Mouse (Mus musculus): Measurements from ENCODE around the gene Btg3. TPM values are rescaled to one million over a fixed set of nuclear protein-coding genes. Genes with fewer than 3 reads are reported as not detected.
A peak's percentile ranks its signal among the peaks of the same experiment; 100 is the strongest.

Gene Btg3
- polyA plus RNA-seq, 1 experiment from 2014 or later: 14.7 TPM

DNA sequence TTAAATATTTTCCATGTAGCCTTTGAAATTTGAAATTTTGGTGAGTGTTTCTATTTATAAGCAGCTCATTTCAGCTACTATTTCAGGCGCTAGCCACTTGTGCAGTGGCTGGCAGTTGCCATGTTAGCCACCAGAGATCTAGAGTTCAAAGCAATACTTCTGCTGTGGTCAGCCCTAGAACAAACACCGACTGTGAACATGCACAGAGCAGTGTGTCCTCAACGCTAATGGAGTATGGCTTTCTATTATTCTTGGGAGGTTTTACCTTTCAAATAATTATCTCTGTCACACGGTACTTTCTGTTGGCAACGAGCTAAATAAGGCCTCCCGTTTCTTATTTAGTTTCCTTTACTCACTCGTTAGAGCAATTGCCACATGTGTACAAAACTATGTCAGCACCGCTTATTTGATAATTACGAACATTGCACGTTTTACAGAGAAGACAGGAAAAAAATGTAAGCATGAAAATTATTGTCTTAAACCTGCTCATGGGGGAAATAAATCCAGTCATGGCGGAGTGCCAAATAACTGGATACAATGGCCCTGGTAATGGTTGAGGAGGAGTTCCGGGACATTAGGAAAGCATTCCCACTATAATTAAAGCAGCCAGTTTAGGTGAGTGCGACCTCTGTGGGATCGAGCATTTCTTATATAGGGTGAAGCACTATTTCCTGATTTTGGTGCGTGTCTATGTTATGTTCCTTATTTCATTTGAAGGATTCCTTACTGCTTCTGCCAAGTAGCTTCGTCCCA, 63.7 kb downstream of the Btg3 start:
- Histone ChIP-seq H3K4me1 (ENCODE audit: control insufficient read depth, insufficient read depth, low read length) (peaks cover 21% of the 10 kb centered on the region), H3K9ac (ENCODE audit: low read depth, low read length) (no peak overlapping the region; the same call in 1 of the 2 replicates), H3K36me3 (ENCODE audit: control insufficient read depth, insufficient read depth, low read length) (no peaks in the 10 kb centered on the region), H3K27ac (ENCODE audit: low read length) (peak overlapping the region; percentile 6; the same call in 1 of the 2 replicates), H3K4me3 (ENCODE audit: low read depth, low read length) (no peak overlapping the region), H3K9me3 (replicated peaks; ENCODE audit: control insufficient read depth, low read length, poor library complexity, severe bottlenecking) (no peaks in the 10 kb centered on the region), H3K27me3 (ENCODE audit: control insufficient read depth, insufficient read depth, low read depth, low read length) (no peaks in the 10 kb centered on the region), H3K4me2 (ENCODE audit: low read length) (peak overlapping the region; percentile 39)
- no peak for ATAC-seq
- WGBS: 34% methylated on average over 16 of the region's 16 CpGs

DNA sequence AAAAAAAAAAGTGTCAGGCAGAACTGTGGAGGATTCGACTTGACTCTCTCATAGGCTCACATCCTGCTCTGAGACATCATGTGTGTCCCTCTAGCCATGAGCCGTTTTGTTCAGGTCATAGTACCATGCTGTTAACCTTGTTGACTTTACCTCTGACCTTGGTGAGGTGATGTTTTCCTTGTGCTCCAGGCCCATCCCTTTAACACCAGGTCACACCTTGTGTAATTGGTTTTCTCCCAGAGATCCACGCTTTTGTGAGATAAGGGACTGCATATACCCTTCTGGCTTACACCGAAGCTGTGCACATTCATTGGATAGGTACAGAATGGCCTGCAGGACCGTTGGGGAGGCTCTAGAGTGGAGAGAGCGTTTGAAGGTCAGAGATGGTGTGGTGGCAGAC, 67.7 kb downstream of the Btg3 start:
- no peak overlapping the region for H3K9ac ChIP-seq (ENCODE audit: low read depth, low read length)
- H3K4me2 ChIP-seq (ENCODE audit: low read length): no peak overlapping the region
- no peak overlapping the region for H3K27ac ChIP-seq (ENCODE audit: low read length)
- WGBS: 91% methylated on average over 6 of the region's 6 CpGs
- peaks cover 23% of the 10 kb centered on the region for H3K4me1 ChIP-seq (ENCODE audit: control insufficient read depth, insufficient read depth, low read length)
- no peaks in the 10 kb centered on the region for H3K27me3 ChIP-seq (ENCODE audit: control insufficient read depth, insufficient read depth, low read depth, low read length)
- H3K4me3 ChIP-seq (ENCODE audit: low read depth, low read length): no peak overlapping the region
- H3K36me3 ChIP-seq (ENCODE audit: control insufficient read depth, insufficient read depth, low read length): no peaks in the 10 kb centered on the region
- ATAC-seq: no peak
- no peaks in the 10 kb centered on the region for H3K9me3 ChIP-seq (replicated peaks; ENCODE audit: control insufficient read depth, low read length, poor library complexity, severe bottlenecking)

DNA sequence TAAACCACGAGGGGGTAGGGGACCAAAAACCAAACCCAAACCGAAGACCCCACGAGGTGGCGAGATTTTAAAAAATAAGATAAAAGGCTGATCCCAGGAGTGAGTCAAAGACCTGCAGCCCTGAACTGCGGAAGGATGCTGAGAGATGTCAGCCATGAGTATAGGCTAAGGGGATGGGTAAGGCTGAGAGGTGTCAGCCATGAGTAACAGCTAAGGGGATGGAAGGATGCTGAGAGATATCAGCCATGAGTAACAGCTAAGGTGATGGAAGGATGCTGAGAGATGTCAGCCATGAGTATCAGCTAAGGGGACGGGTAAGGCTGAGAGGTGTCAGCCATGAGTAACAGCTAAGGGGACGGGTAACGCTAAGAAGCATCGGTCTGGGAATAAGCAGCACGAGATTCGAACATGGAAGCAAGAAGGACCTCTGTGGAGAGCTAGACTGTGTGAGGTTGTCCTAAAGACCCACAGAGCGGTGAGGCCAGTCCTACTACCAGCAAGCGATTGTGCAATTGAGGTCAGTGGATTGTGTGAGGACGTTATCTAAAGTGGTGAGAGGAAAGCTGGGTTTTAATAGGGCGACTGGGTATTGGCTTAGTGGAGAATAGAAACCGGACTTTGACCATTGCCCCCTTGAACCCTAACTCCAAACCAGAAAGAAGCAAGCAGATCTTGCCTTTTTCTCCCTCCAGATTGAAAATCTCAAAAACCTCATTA, 69.4 kb downstream of the Btg3 start:
- Histone ChIP-seq H3K4me2 (ENCODE audit: low read length) (no peak overlapping the region), H3K9ac (ENCODE audit: low read depth, low read length) (no peak overlapping the region), H3K27me3 (ENCODE audit: control insufficient read depth, insufficient read depth, low read depth, low read length) (no peaks in the 10 kb centered on the region), H3K4me1 (ENCODE audit: control insufficient read depth, insufficient read depth, low read length) (peaks cover 21% of the 10 kb centered on the region), H3K4me3 (ENCODE audit: low read depth, low read length) (no peak overlapping the region), H3K9me3 (replicated peaks; ENCODE audit: control insufficient read depth, low read length, poor library complexity, severe bottlenecking) (no peaks in the 10 kb centered on the region), H3K36me3 (ENCODE audit: control insufficient read depth, insufficient read depth, low read length) (no peaks in the 10 kb centered on the region), H3K27ac (ENCODE audit: low read length) (no peak overlapping the region)
- 96% methylated on average over 16 of the region's 16 CpGs for WGBS
- no peak for ATAC-seq

DNA sequence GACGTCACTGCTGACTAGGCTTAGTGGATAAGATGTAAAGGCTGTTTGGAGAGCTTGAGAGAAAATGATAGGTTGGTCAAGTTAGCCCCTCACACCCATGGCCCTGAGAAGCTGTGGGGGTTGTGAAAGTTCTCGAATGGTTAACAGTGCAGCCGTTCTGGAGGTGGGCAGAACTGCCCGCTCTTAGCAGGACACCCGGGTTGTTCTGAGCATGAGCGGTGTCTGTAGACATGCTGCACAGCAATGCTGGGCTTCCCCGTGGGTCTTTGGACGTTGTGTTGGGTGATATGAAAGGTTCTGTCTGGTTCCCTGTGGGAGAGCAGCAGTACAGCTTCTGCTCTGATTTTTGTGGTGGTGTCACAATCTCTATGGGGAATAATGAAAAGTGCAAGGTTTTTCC, 70.4 kb downstream of the Btg3 start:
- H3K9me3 ChIP-seq (replicated peaks; ENCODE audit: control insufficient read depth, low read length, poor library complexity, severe bottlenecking): no peaks in the 10 kb centered on the region
- no peaks in the 10 kb centered on the region for H3K36me3 ChIP-seq (ENCODE audit: control insufficient read depth, insufficient read depth, low read length)
- H3K27me3 ChIP-seq (ENCODE audit: control insufficient read depth, insufficient read depth, low read depth, low read length): no peaks in the 10 kb centered on the region
- ATAC-seq: no peak
- peaks cover 21% of the 10 kb centered on the region for H3K4me1 ChIP-seq (ENCODE audit: control insufficient read depth, insufficient read depth, low read length)
- H3K9ac ChIP-seq (ENCODE audit: low read depth, low read length): no peak overlapping the region
- no peak overlapping the region for H3K4me2 ChIP-seq (ENCODE audit: low read length)
- WGBS: 88% methylated on average over 8 of the region's 8 CpGs
- H3K27ac ChIP-seq (ENCODE audit: low read length): no peak overlapping the region
- H3K4me3 ChIP-seq (ENCODE audit: low read depth, low read length): no peak overlapping the region

DNA sequence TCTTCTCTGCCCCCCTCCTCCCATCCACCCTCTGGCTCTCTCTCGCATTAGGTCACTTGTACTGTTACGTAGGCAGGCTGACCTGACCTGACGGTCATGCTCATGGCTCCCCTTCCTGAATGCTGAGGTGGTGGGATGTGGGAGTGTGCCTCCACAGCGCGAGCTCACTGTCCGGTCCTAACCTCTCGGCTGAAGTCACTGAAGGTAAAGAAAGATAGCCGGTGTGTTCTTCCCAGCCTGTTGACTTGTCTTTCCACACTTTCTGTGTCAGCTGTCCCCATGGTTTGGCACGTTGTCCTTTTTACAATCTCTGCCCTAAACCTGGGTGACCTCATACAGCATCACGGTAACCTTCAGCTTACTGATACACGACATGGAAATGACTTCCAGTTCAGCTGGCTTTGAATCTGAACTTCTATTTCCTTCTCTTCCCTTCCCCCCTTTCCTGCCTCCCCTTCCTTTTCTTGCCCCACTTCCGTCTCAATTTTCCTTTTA, 71.3 kb downstream of the Btg3 start:
- peaks cover 22% of the 10 kb centered on the region for H3K4me1 ChIP-seq (ENCODE audit: control insufficient read depth, insufficient read depth, low read length)
- no peaks in the 10 kb centered on the region for H3K36me3 ChIP-seq (ENCODE audit: control insufficient read depth, insufficient read depth, low read length)
- H3K9ac ChIP-seq (ENCODE audit: low read depth, low read length): no peak overlapping the region
- H3K27ac ChIP-seq (ENCODE audit: low read length): no peak overlapping the region
- 87% methylated on average over 12 of the region's 12 CpGs for WGBS
- ATAC-seq: no peak
- H3K9me3 ChIP-seq (replicated peaks; ENCODE audit: control insufficient read depth, low read length, poor library complexity, severe bottlenecking): no peaks in the 10 kb centered on the region
- no peaks in the 10 kb centered on the region for H3K27me3 ChIP-seq (ENCODE audit: control insufficient read depth, insufficient read depth, low read depth, low read length)
- H3K4me2 ChIP-seq (ENCODE audit: low read length): peak overlapping the region; percentile 5; the same call in 1 of the 2 replicates
- no peak overlapping the region for H3K4me3 ChIP-seq (ENCODE audit: low read depth, low read length)

DNA sequence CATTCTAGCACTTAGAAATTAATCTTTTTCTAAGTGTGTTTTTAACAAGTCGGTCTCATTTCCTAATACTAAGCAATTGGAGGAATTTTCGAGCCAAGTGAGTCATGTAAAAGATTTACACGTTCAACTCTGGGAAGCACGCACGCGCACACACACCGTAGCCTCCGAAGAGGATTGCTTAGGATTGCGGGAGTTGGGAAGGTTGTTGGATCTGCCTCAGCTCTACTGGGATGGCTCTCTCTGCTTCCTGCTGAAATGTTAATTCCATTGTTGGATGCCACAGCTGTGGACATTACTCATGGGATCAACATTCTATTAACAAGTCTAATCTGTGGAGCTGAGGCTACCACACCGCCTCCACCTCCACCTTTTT, 74.3 kb downstream of the Btg3 start:
- H3K9me3 ChIP-seq (replicated peaks; ENCODE audit: control insufficient read depth, low read length, poor library complexity, severe bottlenecking): no peaks in the 10 kb centered on the region
- H3K9ac ChIP-seq (ENCODE audit: low read depth, low read length): peak overlapping the region; percentile 94
- no peaks in the 10 kb centered on the region for H3K36me3 ChIP-seq (ENCODE audit: control insufficient read depth, insufficient read depth, low read length)
- H3K27me3 ChIP-seq (ENCODE audit: control insufficient read depth, insufficient read depth, low read depth, low read length): no peaks in the 10 kb centered on the region
- H3K4me1 ChIP-seq (ENCODE audit: control insufficient read depth, insufficient read depth, low read length): peaks cover 23% of the 10 kb centered on the region
- no peak for ATAC-seq
- H3K27ac ChIP-seq (ENCODE audit: low read length): peak overlapping the region; percentile 97
- peak overlapping the region; percentile 91 for H3K4me3 ChIP-seq (ENCODE audit: low read depth, low read length)
- 1% methylated on average over 10 of the region's 10 CpGs for WGBS
- H3K4me2 ChIP-seq (ENCODE audit: low read length): peak overlapping the region; percentile 71

DNA sequence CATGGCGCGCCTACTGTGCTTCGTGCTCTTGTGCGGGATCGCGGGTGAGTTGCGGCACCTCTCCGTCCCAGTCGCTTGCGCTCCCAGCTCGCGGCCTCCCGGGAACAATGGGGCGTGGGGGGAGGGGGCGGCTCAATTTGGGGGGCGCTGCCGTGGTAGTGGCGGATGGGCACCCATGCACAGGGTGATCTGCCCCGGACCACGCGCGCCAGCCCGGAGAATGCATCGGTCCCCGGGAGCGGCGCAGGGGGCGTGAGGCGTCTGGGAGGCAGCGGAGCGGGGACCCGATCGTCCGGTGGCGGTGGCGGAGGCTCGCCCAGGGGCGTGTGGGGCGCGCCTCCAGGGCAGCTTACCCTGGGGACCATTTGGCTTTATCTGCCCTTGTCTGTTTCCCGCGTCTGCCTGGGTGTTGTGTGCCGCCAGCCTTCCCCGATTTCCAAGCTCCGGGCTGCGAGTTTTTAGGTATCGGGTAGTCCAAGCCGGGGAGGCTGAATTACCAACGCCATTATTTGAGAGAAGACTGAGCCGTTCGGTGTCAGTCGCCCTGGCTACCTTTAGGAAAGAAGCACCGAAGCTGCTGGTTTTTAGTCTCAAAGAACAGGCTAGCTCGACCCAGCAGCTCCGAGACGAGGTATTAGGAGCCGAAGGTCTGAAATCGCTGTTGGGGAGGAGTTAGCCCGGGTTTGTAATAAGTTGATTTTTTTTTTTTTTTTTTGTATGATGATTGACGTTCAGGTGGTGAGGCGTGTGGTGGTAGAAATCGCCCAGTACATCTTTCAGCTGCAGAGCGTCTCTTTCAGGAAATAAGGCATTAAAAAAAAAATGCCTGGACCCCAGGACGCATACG, 74.9 kb downstream of the Btg3 start:
- no peaks in the 10 kb centered on the region for H3K36me3 ChIP-seq (ENCODE audit: control insufficient read depth, insufficient read depth, low read length)
- H3K27me3 ChIP-seq (ENCODE audit: control insufficient read depth, insufficient read depth, low read depth, low read length): no peaks in the 10 kb centered on the region
- H3K27ac ChIP-seq (ENCODE audit: low read length): peak overlapping the region; percentile 97
- H3K9ac ChIP-seq (ENCODE audit: low read depth, low read length): peak overlapping the region; percentile 94
- WGBS: under 1% methylated on average over 62 of the region's 65 CpGs
- peaks cover 23% of the 10 kb centered on the region for H3K4me1 ChIP-seq (ENCODE audit: control insufficient read depth, insufficient read depth, low read length)
- H3K4me2 ChIP-seq (ENCODE audit: low read length): peak overlapping the region; percentile 71
- ATAC-seq: peak; percentile 75
- H3K9me3 ChIP-seq (replicated peaks; ENCODE audit: control insufficient read depth, low read length, poor library complexity, severe bottlenecking): no peaks in the 10 kb centered on the region
- peak overlapping the region; percentile 91 for H3K4me3 ChIP-seq (ENCODE audit: low read depth, low read length)

DNA sequence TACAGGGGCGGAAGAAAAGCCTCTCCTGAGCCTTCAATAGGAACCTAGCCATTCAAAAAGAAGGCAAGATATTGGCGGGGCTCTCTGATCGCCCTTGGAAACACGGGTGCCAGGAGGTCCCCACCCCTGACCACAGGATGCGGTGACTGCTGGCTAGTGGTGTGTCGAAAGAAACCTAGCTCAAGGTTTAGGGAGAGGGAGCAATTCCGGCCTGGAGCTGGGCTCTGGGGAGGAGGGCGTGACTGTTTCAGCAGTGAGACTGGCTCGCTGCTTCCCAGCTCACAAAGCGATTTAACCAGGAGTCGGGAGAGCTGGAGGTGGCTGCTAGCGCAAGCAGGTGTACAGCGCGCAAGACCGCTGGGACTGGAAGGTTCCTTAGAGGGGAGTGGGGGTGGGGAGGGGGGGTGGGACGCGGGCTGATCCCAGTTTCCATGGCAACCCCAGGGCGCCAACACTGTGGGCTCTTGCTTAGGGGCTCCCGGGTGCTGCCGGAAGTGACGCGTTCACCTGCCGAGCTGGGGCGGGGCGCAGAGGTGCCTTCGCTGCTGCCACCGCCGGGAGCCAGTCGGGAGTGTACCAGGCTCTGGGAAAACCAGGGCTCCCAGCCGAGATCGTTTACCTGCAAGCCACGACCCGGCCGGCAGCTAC, 75.7 kb downstream of the Btg3 start, which contains the start of gene Cxadr:
Gene Cxadr, plus strand, starts transcription at position 307 of the 648 bp plus-strand sequence.
- Histone ChIP-seq H3K36me3 (ENCODE audit: control insufficient read depth, insufficient read depth, low read length) (no peaks in the 10 kb centered on the region), H3K4me3 (ENCODE audit: low read depth, low read length) (peak within 1 kb of the TSS; percentile 91), H3K27ac (ENCODE audit: low read length) (peak within 1 kb of the TSS; percentile 97), H3K9ac (ENCODE audit: low read depth, low read length) (peak within 1 kb of the TSS; percentile 94), H3K4me1 (ENCODE audit: control insufficient read depth, insufficient read depth, low read length) (peaks cover 23% of the 10 kb centered on the region), H3K9me3 (replicated peaks; ENCODE audit: control insufficient read depth, low read length, poor library complexity, severe bottlenecking) (no peaks in the 10 kb centered on the region), H3K27me3 (ENCODE audit: control insufficient read depth, insufficient read depth, low read depth, low read length) (no peaks in the 10 kb centered on the region; the same call in 1 of the 2 replicates), H3K4me2 (ENCODE audit: low read length) (peak within 1 kb of the TSS; percentile 71)
- WGBS: under 1% methylated on average over 34 of the region's 34 CpGs
- peak; percentile 98 for ATAC-seq
